Mouse (Mus musculus) thymus, adult 2 months (tissue): ENCODE data around the gene Man2b2.

ENCODE experiments used
- CTCF ChIP-seq: fragments of 200-500 bp; IDR thresholded peaks from 2 replicates; pipeline ENCODE4 v1.5.1; 2012; ENCODE audit warnings: mild to moderate bottlenecking, control low read depth, low read length, moderate library complexity, borderline replicate concordance; ENCODE audit not compliant: control insufficient read depth, poor library complexity, insufficient read depth; ENCODE audit errors: extremely low read depth
- POLR2A ChIP-seq: fragments of 200-500 bp; IDR thresholded peaks from 2 replicates; pipeline ENCODE4 v1.6.1; 2012; ENCODE audit warnings: mild to moderate bottlenecking, low read length, control low read depth, moderate library complexity; ENCODE audit not compliant: control insufficient read depth, poor library complexity, insufficient read depth; ENCODE audit errors: extremely low read depth

- TF ChIP-seq POLR2A, result no peak
- no peak for TF ChIP-seq CTCF
Observed at GRCm38 (mm10) chr5:36839032-36839431, 8.6 kb upstream of the Man2b2 start.
